Comparison of ENCODE assay signal across 24 mouse cellular contexts in the genomic region with DNA sequence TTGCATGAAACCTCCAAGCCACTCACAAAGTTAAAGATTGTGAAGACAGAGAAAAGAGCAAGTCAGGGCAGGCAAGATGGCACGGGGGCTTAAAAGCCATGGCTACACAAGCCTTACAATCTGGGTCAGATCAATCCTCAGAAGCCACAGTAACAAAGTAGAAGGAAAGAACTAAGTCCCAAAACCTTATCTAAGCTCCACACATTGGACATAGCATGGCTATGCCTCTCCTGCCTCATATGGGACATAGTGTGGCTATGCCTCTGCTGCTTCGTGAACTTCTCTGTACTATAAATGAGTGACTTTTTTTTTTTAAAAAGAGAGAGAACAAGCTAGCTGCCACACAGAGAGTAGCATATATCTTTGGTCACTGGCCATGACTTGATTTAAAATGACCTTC.
A peak's percentile ranks its signal among the peaks of the same experiment; 100 is the strongest.
DNase-seq lines count a peak whose midpoint lies in the region; ATAC-seq and TF ChIP-seq lines count a peak whose summit lies in the region.
"Had no signal": no experiment of that assay in that cellular context is flagged by ENCODE, and none has a peak within 500 bp of the region (broad histone marks: within the 10 kb centered on the region; RNA-seq: fewer than 3 reads in every experiment).

No protein-coding gene starts in this region.

- no peaks in the 10 kb centered on the region for H3K27me3 ChIP-seq in liver, embryonic 12.5 days (replicated peaks)
- H3K27me3 ChIP-seq in liver, postnatal 0 days (ENCODE audit: insufficient read depth, low read length), result no peaks in the 10 kb centered on the region
- H3K27me3 ChIP-seq in limb, embryonic 10.5 days (ENCODE audit: low read depth, poor library complexity, severe bottlenecking), result no peaks in the 10 kb centered on the region
- H3K27me3 ChIP-seq: forebrain, embryonic 13.5 days; heart, embryonic 13.5 days had no signal

- TF ChIP-seq EP300 in liver, postnatal 0 days (IDR thresholded peaks at IDR 0.05; ENCODE audit: low read depth), result no peak

- TF ChIP-seq CTCF in liver, postnatal 0 days (IDR thresholded peaks at IDR 0.05; ENCODE audit: low read depth), result no peak

- H3K27ac ChIP-seq in liver, embryonic 12.5 days, result no peak overlapping the region
- no peak overlapping the region for H3K27ac ChIP-seq in liver, postnatal 0 days (ENCODE audit: low read depth)
- H3K27ac ChIP-seq in limb, embryonic 10.5 days, result 0 out of 2 replicates have a peak overlapping the region, but pooled peaks have one; percentile 19
- H3K27ac ChIP-seq: heart, adult 2 months; heart, embryonic 10.5 days; heart, embryonic 13.5 days; hindbrain, embryonic 13.5 days; hindbrain, postnatal 0 days had no signal

- H3K4me2 ChIP-seq in liver, embryonic 12.5 days, result no peak overlapping the region
- H3K4me2 ChIP-seq in liver, postnatal 0 days (ENCODE audit: low read depth, low read length), result no peak overlapping the region
- H3K4me2 ChIP-seq: forebrain, embryonic 13.5 days; heart, embryonic 13.5 days; hindbrain, embryonic 13.5 days had no signal

- WGBS in liver, embryonic 12.5 days (ENCODE audit: insufficient replicate concordance), result 22% methylated on average over 2 of the region's 2 CpGs
- WGBS in liver, postnatal 0 days (ENCODE audit: insufficient replicate concordance), result 58% methylated on average over 2 of the region's 2 CpGs
- 95% methylated on average over 2 of the region's 2 CpGs for WGBS in limb, embryonic 10.5 days

- no peak for DNase-seq in liver, postnatal 0 days
- DNase-seq in limb, embryonic 10.5 days (ENCODE audit: low spot score), result no peak
- no peak for DNase-seq in right cerebral cortex, postnatal 14 days
- no peak for DNase-seq in spleen, adult 18-20 months
- DNase-seq: adrenal gland, adult 2 months; adrenal gland, postnatal 14 days; cerebellum, adult 11-12 months; cerebellum, adult 8-10 months; cerebellum, postnatal 10 days; cerebellum, postnatal 36 days; gastrocnemius, postnatal 10 days; gastrocnemius, postnatal 36 days; heart, adult 2 months; heart, postnatal 14 days had no signal

- no peak overlapping the region for H3K4me3 ChIP-seq in liver, embryonic 12.5 days
- H3K4me3 ChIP-seq in liver, postnatal 0 days (ENCODE audit: low read depth, low read length), result no peak overlapping the region
- H3K4me3 ChIP-seq in limb, embryonic 10.5 days, result no peak overlapping the region
- H3K4me3 ChIP-seq: forebrain, embryonic 10.5 days; forebrain, embryonic 13.5 days; heart, adult 2 months; heart, embryonic 10.5 days; heart, embryonic 13.5 days; hindbrain, embryonic 13.5 days had no signal

- no peak overlapping the region for H3K9ac ChIP-seq in liver, embryonic 12.5 days
- no peak overlapping the region for H3K9ac ChIP-seq in liver, postnatal 0 days (replicated peaks)
- H3K9ac ChIP-seq: forebrain, embryonic 13.5 days; heart, embryonic 13.5 days; hindbrain, embryonic 13.5 days had no signal

- no peaks in the 10 kb centered on the region for H3K36me3 ChIP-seq in liver, embryonic 12.5 days
- no peaks in the 10 kb centered on the region; the same call in 1 of the 2 replicates for H3K36me3 ChIP-seq in liver, postnatal 0 days (replicated peaks; ENCODE audit: insufficient read depth, low read length)
- no peaks in the 10 kb centered on the region for H3K36me3 ChIP-seq in limb, embryonic 10.5 days
- H3K36me3 ChIP-seq: forebrain, embryonic 10.5 days; heart, embryonic 10.5 days; heart, embryonic 13.5 days; hindbrain, embryonic 13.5 days had no signal

- no peaks in the 10 kb centered on the region for H3K9me3 ChIP-seq in liver, embryonic 12.5 days (replicated peaks)
- H3K9me3 ChIP-seq in liver, postnatal 0 days (ENCODE audit: low read length), result no peaks in the 10 kb centered on the region
- H3K9me3 ChIP-seq in limb, embryonic 10.5 days (replicated peaks), result no peaks in the 10 kb centered on the region
- H3K9me3 ChIP-seq: forebrain, embryonic 10.5 days; forebrain, embryonic 13.5 days; heart, embryonic 10.5 days; heart, embryonic 13.5 days; hindbrain, embryonic 13.5 days had no signal

- ATAC-seq in liver, embryonic 12.5 days, result peak; percentile 47; the same call in 1 of the 2 replicates
- no peak for ATAC-seq in liver, postnatal 0 days
- peak; percentile 86 for ATAC-seq in megakaryocyte progenitor cell, adult 5-6 weeks (replicated peaks; ENCODE audit: poor library complexity)
- ATAC-seq: CD4-positive, CD25-positive, alpha-beta regulatory T cell, adult 4 months; forebrain, embryonic 13.5 days; forebrain, embryonic 16.5 days; hindbrain, postnatal 0 days had no signal

- H3K4me1 ChIP-seq in liver, embryonic 12.5 days, result peaks cover 13% of the 10 kb centered on the region; the same call in 1 of the 2 replicates
- H3K4me1 ChIP-seq in liver, postnatal 0 days (ENCODE audit: insufficient read depth), result peaks cover 4% of the 10 kb centered on the region; the same call in 1 of the 2 replicates
- peaks cover 56% of the 10 kb centered on the region for H3K4me1 ChIP-seq in limb, embryonic 10.5 days
